Mouse (Mus musculus) liver, postnatal 0 days (tissue): ENCODE measurements around the gene Cntn5.

Source experiments
- CTCF ChIP-seq: sonication (generic); IDR thresholded peaks from 2 replicates; pipeline ENCODE4 v1.5.1; 2016; ENCODE audit warnings: antibody characterized with exemption, low read depth
- EP300 ChIP-seq: IDR thresholded peaks from 2 replicates; pipeline ENCODE4 v1.6.1; 2016; ENCODE audit warnings: antibody characterized with exemption, low read depth, mild to moderate bottlenecking

GRCm38 (mm10) chr9:10389863-10390262 is 514.7 kb downstream of the Cntn5 start:
- TF ChIP-seq EP300 (no peak), CTCF (no peak)
